Mouse (Mus musculus) adrenal gland, postnatal 10 days (tissue): ENCODE data around the gene Abca8b. TPM values are rescaled to one million over a fixed set of nuclear protein-coding genes. Genes with fewer than 3 reads are reported as not detected.
A peak's percentile ranks its signal among the peaks of the same experiment; 100 is the strongest.
"Not testable (repeated sequence)": the region's sequence is repeated elsewhere in the genome, so short reads cannot be mapped to it uniquely, and the experiment has no call there.

Experiments
- DNase-seq: peaks from one replicate; pipeline ENCODE4 v3.0.0; 2021; ENCODE audit warnings: mixed read lengths
- total RNA-seq, 2 experiments: library from RNA; stranded (reverse); gene quantifications; 2 replicates each; pipeline ENCODE4 v1.2.3; 2021

The Abca8b gene
- total RNA-seq, 2 experiments from 2014 or later = 11.9 to 14.2 TPM

DNA sequence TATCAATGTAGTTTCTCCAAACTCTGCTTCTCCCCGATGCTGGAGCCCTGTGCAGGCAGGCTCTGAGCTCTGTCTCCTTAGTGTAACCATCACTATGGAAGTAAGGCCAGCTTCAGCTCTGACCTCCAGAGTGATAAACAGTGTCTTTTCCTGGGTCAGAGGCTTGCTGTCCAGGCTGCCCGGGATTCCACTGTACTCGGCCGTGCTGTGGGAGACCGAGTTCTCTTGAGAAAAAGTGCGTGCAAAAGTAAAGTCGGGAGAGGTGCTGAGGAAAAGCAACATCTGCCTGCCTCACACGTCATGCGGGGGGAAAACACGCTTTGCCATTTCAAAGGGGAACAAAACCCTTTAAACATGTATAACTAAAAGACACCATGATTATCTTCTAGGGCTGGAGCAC lies 79.0 kb downstream of the Abca8b start:
- no peak for DNase-seq

DNA sequence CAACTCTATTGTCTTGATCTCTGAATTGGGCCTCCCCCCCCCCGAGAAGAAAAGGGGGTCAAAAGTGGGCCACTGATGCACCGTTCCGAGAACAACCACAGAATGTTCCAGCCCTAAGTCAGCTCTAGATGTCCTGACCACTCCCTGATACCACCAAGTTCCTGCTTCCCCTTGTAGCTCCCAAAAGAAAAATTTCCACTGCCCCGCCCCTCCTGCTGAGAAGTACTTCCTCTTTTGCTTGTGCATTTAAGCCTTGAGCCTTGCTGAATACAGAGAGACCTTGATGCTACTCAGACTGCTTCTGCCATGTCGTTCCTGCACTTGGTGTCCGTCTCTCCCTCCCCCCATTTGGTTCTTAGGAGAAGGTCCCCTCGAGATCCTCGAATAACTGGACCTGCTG lies 82.5 kb downstream of the Abca8b start:
- DNase-seq = not testable (repeated sequence)

DNA sequence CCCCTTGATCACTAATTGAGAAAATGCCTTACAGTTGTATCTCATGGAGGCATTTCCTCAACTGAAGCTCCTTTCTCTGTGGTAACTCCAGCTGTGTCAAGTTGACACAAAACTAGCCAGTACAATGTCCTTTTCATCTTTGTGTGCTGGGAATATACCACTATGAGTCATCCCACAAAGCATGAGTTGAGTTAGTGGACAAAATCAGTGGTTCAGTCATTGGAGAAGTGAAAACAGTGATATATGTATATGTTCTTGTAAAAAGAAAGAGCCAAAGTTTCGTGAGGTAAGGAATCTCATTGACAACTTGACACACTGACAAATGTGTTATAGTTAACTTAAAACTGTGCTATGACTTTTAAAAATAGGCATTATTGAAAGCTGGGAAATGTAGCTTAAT lies 83.5 kb downstream of the Abca8b start:
- not testable (repeated sequence) for DNase-seq

DNA sequence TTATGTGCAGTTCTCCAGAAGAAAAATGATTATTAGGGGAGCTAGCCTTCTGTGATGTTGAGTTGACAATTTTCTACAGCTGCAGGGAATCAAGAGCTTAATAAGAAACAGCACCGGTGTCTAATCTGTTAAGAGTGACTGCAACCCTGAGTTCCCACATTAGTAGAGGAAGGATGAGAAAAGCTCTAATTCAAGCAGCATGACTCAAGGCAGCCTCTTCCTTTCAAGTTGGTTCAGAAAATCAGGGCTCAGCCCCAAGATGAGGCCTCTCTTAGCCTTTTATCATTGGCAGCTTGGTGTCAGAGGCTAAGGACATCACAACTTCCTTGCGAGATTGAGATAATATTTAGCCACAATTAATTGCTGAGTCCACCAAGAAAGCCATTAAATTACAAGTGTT lies 85.8 kb downstream of the Abca8b start:
- no peak for DNase-seq

DNA sequence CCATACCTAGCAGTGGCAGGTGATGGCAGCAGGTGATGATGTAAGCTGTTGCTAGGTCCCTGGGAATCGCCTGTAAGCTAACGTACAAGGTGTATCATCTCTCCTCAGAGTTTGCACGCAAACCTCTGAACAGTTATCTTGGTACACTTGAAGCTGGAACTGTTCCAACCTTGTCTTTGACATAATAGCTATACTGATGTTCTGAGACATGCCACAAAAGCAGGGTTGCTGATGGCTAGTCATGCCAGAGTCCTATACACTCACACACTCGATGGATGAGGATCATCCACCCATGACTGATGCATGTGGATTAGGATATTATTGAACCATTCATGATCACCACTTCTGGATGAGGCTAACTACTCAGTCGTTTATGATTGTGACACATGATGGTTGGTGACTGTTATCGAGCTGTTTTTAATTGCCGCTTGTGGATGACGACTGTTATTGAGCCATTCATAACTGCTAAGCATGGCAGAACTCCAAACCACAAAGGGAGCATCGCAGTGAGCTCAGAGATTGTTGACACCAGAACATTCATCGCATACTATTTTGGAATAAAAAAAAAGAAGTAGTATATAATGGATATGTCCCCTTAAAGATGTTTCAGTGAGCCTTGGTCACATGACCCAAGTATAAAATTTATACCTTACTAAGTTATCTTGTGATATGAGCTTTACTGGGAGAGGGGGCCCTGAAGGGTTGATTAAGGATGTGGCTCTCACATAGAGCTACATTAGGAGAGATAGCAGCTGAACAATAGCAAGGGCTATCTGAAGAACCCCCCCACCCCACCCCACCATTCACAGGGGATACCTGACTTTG lies 87.2 kb downstream of the Abca8b start:
- DNase-seq = no peak

DNA sequence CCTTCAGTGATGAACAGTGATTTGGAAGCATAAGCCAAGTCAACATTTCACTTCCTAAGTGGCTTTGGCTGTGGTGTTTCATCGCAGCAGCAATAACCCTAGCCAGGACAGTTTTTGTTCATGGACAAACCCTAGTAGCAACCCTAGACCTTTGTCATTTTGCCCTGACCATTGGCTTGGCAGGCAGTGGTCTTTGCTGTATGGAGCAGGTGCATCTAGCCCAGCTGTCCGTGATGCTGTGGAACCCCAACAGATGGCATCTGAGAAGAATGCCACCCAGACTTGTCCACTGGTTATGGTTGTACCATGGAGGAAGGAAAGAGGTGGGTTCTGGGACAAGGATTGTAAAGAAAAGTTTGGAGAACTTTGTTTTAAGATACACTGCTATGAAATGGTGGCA lies 88.1 kb downstream of the Abca8b start:
- DNase-seq = no peak

DNA sequence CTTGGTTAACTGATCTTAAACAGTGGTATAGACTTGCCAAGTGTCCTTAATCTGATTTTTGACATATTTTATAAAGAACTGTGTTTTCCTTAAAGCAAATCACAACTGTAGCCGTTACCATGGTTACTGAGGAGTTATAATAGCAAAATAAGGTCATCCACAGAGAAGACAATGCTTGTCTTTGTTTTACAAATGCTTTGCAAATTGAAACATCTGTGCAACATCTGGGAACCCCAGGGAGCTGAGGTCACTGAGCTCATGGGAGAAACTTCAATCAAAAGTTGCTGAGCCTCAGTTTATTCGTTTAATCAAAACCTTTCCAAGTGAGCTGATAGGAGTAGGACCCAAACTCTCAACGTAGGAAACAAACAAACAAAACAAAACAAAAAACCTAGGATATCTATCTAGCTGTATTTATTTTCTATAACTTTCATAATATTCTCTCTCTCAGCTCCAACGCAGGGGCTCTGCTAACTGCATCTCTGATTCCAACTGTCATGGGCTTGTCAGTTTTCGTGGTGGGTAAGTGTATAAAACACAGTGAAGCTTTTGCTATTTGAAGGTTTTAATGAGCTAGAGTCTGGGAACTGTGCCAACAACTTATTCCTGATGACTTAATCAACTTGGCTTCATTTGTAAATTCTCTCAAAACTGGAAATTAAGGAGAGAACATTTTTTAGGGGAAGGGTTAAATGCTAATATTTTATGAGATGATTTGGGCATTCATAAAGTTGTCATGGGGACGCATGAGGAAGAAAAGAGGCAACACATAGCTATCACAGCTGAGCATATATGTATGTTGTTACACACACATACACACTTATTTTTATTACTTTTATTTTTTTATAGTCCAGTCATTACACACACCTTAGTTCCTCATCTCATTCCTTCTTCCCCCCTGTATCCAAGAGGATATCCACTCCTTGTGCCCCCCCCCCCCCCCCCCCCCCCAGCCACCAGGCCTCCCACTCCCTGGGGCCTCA lies 92.7 kb downstream of the Abca8b start:
- DNase-seq = no peak

DNA sequence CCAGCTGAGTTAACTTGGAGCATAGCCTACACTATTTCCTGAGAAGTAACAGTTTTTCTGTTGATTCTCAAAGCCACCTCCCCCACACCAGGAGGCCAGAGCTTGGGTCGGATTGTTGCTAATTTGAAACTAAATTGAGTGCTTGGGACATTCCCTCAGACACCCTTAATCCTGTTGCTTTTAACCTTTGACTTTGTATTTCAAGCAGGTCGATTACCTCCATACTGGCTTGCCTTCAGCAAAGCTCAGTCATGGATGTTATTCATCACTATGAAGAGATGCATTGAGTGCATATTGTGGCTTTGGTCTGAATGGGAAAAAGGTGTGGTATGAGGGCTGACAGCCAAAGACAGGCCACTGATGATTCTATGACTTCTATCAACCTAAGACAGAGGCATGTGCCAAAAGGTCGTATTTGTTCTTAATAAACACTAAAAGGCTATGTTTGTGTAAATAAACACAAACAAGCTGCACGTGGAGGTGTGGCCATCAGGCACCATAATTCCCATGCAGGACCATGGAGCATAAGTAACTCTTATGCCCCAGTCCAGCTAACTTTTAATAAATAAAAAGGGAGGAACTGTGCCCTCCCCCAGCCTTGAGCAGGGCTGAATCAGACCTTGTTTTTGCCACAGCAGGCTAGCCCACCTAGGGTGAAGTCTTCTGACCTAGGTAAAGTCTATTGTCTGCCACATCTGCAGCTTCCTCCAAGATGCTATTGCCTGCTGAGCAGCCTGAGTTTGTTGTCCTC lies 95.0 kb downstream of the Abca8b start:
- no peak for DNase-seq

DNA sequence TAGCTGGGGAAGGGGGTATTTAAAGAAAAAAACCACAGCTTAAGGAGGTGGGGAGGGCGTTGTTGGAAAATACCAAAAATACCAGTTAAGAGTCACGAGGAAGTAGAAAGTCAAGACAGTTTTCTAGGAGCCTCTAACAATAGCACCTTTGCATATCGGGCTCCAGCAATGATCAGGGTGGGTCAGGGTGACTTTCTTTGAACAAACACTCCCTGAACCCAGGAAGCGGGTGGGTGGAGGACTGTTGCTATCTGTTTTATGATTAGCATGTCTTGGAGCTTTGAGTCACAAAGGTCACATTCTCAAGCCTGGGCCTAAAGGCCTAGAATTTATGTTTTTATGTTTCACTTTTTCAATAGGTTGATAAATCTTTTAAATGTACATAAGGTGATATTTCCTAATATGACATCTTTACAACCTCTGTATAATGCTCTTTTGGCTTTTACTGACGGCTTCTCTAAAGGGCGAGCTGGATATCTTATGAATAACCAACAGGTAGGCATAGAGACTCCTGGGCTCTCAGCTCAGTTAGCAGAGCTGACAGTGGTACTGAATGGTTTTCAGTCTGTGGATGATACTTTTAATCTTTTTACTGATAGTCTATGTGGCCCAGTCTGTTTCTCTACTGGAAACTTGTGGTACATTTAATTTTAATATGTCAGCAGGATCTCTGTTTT lies 96.7 kb downstream of the Abca8b start:
- DNase-seq = no peak

DNA sequence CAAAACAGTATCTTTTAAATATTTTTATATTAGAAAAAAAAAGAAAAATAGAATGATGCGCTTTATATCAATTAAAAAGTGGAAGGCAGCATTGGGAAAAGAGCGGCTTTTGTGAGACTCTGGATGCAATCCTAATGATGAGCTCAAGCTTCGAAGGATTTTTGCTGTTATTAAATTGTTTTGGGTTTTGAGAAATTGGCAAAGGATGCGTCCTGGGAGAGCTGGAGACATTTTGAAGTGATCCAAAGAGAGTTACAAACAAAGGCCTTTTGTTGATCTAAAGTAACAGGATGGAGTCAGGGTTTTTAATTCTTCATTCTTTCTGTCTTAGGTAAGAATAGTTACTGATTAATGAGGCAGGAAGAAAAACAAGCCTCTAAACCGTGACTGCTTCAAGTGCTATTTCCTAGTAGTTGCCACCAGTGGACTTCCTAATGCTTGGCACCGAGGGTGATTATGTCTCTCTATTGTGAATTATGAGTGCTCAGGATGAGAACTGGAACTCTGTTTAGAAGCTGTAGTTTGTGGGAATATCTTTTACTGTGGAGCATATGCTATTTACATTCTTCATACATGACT lies 99.6 kb downstream of the Abca8b start:
- DNase-seq = no peak

DNA sequence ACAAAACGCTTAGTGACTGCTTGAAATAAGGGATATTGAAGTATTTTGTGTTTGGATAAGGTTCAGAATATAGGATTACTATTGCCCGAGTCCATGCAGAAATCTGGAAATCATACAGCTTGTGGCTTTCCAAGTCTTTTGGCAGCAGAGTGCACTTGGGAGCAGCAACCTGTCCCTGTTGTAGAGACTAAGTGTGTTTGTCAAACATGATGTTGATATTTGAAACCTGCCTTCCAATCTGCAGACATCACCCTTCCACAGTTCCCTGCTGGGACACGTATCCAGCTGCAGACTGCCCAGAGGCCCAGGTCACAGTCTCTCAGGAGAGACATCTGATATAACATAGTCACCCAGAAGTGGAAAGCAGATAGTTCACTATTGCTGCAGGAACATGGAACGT lies 100.1 kb downstream of the Abca8b start:
- DNase-seq = no peak

DNA sequence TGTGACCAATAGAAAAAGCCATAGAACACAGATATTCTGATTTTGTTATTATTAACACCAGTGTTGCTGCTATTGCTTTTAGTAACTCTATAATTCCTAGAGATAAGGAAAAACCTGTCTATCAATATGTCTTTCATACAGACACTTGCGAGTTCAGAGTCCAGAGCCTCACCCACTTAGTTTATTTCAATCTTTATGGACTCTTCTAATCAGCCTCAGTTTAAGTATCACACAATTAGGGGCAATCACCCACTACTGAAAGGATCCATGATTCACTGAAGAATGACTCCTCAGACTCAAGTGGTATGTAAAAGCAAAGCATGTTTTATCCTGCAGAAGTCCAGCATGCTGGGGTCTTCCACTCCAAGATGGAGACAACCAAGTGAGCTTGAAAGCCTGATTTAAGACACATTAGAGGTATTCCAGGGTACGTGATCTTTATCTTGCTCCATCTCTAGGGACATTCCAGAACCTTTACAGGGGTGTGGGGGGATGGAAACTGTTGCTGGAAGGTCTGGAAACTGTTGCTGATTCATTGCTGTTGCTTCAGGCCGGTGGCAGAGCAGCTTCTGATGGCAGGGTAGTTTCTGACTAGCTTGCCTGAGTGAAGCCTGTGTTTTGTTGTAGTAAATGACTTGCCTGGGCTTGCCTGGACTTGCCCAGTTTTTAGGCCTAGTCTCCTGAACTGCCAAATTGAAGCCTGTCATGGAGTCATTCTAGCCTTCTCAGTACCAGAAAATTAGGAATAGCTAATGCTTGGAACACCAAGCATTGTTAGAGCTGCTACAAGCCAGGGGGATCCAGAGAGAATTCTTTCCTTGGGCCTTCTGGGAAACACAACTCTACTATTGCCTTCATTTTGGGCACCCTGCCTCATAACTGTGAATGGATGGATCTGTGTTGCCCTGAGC lies 101.5 kb downstream of the Abca8b start:
- DNase-seq = no peak

DNA sequence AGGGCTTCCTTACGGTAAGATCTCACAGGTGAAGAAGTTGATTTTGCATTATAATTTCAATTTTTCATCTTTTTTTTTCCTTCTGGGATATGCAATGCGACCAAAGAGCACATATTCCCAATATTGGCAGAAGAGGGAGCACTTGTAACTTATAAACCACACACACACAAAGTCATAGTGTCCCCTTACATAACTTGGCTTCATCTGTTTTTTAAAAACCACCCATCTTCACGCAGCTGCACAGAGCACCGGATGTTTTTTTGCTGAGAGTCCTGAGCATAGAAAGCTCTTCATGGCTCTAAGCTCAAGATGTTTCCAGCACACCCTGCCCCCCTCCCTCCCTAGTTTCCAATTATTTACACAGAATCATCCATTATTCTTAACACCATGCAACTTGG lies 103.7 kb downstream of the Abca8b start:
- DNase-seq = no peak

DNA sequence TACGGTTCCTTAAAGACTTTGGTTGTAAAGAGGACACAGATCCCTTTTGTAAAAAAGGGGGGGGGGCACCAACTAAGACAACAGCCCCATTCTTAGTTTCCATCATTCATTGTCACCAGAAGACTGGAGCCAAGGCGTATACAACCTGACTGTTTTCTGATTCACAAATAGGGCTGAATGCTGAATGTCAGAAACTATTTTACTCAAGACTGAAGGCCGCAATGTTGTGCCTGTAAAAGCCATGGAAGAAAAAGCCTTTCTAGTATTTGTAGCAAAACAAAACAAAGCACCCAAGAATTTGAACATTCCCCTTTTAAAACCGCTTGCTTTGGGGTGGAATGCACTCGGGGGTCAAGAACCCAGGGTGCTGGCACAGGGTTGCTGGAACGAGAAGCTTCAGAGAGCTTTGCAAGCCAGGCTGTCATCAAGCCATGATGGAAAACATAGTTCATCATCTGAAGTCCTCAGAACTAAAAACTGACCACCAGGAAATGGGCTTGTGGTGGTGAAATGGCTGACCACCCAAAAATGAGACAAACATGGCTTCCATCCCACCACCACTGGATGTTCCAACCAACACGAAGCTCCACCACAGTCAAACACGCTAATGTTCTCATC lies 104.2 kb downstream of the Abca8b start:
- no peak for DNase-seq

DNA sequence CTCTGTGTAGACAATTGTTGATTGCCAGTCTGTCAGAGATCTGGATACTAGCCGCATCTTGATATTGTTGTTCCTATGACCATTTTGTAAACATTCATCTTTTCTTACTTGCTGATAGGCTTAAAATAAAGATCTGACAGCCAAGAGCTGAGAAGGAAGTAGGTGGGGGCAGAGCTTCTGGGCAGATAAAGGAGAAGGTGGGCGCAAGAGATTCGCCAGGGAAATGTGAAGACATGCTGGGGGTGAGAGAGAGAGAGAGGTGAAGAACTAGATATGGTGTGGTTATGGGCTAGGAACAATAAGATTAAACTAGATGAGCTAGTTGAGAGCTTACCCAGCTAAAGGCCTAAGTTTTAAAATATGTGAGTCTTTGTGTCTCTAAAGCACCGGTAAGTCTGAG lies 106.0 kb downstream of the Abca8b start:
- no peak for DNase-seq

DNA sequence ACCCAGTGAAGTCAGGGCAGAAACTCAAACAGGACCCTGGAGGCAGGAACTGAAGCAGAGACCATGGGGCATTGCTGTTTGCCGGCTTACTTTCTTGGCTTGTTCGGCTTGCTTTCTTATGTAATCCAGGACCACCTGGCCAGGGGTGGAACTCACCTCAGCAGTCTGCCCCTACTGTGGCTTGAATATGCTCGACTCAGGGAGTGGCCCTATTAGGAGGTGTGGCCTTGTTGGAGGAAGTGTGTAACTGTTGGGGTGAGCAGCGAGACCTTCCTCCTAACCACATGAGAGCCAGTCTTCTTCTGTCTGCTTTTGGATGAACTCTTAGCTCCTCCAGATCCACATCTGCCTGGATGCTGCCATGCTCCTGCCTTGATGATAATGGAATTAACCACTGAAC lies 108.9 kb downstream of the Abca8b start:
- DNase-seq = no peak

DNA sequence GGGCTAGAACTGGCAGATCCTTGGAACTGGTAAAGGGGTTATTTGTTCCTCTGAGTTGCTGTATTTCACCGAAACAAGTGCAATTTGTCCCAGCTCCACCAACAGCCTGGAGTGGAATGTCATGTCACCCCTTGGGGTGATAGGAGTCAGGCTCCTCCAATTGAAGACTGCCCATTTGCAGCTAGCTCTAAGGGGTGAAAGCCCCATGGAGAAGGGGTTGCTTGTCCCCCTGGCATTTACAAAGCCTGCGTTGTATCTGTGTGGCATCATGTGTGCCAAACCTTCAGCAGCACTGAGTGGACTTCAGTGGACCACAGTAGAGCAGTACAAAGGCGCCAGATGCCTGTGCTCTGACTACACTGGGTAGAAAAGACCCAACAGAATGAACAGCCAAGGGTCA lies 110.1 kb downstream of the Abca8b start:
- no peak for DNase-seq

DNA sequence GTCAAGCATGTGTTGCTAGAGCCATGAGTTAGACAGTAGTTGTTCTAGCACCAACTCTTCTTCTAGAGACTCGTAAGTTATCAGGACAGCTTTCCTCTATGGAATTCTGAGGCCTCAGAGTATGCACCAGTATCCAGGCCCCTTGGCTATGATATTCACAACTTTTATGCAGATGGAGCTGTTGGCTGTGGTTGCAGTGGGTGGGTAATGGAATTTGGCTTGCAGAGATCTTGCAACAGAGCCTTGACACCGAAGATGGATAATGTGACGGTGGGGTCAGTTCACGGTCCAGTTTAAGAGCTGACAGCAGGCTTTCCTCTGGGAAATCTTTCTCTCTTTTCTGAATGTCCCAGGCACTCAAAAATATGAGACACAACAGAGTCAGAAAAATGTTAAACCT lies 110.8 kb downstream of the Abca8b start:
- peak; percentile 27 for DNase-seq

DNA sequence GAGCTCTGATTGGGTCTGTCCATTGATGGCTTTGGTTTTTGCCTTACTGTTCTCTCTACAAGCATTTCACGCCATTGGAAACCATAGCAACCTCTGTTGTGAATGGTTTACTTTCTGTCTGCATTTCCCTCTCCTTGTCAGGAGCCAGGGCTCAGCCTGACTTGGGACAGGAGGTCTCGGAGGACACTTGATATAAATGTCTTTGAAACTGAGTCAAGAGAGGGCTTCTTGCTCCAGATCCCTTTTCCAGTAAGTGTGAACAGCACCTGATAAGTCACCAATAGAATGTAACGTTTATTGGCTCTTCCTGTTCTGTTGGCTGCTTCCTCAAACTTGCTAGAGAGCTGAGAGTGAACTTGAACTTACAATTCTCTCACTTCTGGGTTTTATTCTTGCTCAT lies 111.5 kb downstream of the Abca8b start:
- DNase-seq = no peak
